Mouse (Mus musculus) v-Abl transformed pro-B cells (cell line): ENCODE data around the gene Olfr1251.
"Not testable (repeated sequence)": the region's sequence is repeated elsewhere in the genome, so short reads cannot be mapped to it uniquely, and the experiment has no call there.

Experiments used
- in situ Hi-C, 2 experiments: fragments of 400-800 bp; cut with MboI; formaldehyde crosslinking; loops; one replicate each; pipeline ENCODE4 v1.15.1; 2025; ENCODE audit not compliant: unreplicated experiment in 2 of 2

Gene Olfr1251

DNA sequence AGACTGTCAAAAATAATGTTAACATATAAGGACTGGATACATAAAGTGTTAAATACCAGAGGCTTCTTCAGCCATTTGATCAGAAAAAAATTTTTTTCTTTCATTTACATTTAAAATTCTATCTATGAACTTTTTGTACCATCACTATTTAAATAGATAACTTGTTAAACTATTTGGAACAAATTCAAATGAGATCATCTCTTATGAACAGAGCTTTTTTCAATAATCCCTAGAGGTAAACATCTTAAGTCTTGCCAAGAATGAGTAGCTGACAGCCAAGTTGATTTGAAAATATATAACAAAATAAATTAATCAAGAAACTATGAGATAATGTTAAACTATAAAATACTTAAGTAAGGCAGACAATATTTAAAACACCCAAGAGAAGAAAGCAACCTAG is at the start of gene Olfr1251:
Gene Olfr1251 (minus strand): TSS at position 101 of the 400 bp plus-strand sequence.
- in situ Hi-C loops, result no loop called here

DNA sequence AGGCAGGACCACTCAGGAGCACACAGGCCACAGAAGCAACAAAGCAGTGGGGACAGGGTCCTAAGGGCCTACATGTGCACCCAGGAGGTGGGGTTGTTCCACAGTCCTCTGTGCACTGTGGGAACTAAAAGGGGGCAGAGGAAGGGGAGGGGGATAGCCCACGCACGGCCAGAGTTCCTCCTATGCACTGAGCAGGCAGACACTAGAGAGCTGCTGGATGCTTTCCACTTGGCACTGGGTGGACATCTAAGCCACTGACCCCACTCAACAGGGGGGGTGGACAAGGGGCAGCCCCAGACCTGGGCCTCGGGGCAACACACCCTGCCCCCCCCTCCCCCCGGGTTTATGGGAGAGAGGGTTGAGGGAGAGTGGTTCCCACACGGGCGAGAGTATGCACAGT is 20.2 kb upstream of the Olfr1251 start:
- in situ Hi-C loops, result no loop called here

DNA sequence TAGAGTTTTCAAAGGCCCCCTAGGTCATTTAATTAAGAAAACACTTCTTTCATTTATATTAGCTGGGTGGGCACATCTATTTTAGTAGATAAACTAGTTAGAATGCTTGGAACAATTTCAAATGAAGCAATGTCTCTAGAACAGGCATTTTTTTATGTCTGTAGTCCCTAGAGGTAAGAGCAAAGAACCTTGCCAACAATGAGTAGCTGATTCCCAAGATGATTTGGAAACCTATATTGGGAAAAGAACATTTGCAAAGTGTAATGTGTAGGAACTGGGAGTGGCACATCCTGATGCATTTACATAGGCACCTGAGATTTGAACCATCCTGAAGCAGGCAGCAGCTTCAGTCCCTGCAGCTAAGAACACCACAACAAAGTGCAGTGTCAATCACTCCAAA is 10.4 kb downstream of the Olfr1251 start, which contains the start of gene Olfr1250:
Gene Olfr1250 (minus strand): TSS at position 101 of the 400 bp plus-strand sequence.
- in situ Hi-C loops, result no loop called here

DNA sequence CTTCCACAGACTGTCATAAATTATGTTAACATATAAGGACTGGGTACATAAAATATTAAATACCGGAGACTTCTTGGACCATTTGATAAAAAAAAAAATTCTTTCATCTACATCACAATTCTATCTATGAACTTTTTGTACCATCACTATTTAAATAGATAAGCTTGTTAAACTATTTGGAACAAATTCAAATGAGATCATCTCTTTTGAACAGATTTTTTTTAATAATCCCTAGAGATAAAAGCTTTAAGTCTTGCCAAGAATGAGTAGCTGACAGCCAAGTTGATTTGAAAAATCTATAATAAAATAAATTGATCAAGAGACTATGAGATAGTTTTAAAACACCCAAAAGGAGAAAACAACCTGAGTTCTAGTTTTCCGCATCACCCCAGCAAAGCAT is 36.9 kb downstream of the Olfr1251 start, which contains the start of gene Olfr1249:
Gene Olfr1249 (minus strand): TSS at position 101 of the 400 bp plus-strand sequence.
- in situ Hi-C loops, result no loop called here

DNA sequence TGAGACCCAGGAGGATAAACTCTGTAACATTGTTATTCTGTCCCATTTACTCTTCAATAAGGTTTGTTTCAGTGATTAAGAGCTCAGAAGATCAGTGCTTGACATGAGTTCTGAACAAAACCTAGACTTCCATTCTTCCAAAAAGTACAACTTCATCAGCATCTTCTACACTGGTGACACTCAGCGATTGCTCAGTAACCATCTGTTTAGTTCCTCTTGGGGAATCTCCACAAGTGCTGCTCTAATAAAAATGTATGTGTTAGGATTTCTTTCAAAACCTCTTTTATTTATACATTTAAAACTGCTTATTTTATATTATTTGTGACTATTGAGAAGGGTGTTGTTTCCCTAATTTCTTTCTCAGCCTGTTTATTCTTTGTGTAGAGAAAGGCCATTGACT is 53.6 kb downstream of the Olfr1251 start, which contains the start of gene Olfr1248:
Gene Olfr1248 (minus strand): TSS at position 101 of the 400 bp plus-strand sequence.
- in situ Hi-C loops, result not testable (repeated sequence)
